Mouse (Mus musculus): ENCODE measurements around the gene Impg2.

DNA sequence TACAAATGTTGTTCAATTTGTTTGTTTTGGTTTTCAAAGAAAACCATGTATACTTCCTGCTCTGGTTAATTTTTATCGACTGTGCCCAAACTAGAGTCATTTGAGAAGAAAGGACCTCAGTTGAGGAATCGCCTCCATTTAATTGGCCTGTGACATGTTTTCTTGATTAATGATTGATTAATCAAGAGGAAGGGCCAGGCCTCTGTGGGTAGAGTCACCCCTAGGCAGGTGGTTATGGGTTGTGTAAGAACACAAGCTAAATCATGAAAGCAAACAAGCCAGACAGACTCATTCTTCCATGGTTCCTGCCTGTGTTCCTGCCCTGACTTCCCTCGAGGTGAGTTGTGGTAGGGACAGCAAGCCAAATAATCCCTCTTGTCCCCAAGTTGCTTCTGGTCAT, 8.6 kb downstream of the Impg2 start:
- no peak for TF ChIP-seq ZNF384 (IDR thresholded peaks at IDR 0.05; ENCODE audit: low read depth, low read length)
- no peak for TF ChIP-seq ZC3H11A (IDR thresholded peaks at IDR 0.05; ENCODE audit: borderline replicate concordance, low read depth, low read length)
- no peak for TF ChIP-seq CHD2 (IDR thresholded peaks at IDR 0.05; ENCODE audit: low read depth, low read length)
- no peak for TF ChIP-seq MAFK (IDR thresholded peaks at IDR 0.05; ENCODE audit: insufficient read depth, low read depth, low read length)
- no peak for TF ChIP-seq HCFC1 (IDR thresholded peaks at IDR 0.05; ENCODE audit: borderline replicate concordance, insufficient read depth, low read length)
